Mouse (Mus musculus) cerebellum, adult 2 months (tissue): ENCODE data around the gene Nox1.

Source experiments
- CTCF ChIP-seq: fragments of 200-500 bp; IDR thresholded peaks from 2 replicates; pipeline ENCODE4 v1.5.1; 2011; ENCODE audit warnings: low read depth, mild to moderate bottlenecking, control low read depth, low read length, moderate library complexity, borderline replicate concordance; ENCODE audit not compliant: insufficient read depth
- POLR2A ChIP-seq: fragments of 200-500 bp; IDR thresholded peaks from 2 replicates; pipeline ENCODE4 v1.6.1; 2011; ENCODE audit warnings: low read length, control low read depth, borderline replicate concordance; ENCODE audit not compliant: insufficient read depth

DNA sequence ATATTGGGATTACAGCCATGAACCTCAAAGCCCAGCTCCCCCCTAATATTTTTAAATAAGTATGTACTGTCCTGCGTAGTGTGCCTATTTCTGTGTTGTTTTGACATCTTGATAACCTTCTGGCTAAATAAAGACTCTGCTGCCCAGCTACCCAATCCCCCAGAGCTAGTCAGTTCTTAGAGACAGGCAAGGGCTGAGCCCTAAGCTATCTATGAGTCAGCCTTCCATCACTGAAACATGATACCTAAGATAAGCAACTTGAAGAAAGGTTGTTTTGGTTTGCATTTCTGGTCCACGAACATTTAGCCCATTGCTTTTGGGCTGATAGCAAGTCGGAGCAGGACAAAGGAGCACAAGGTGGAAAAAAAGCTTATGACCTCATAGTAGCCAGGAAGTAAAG is 1.1 kb downstream of the Nox1 start:
- TF ChIP-seq POLR2A (no peak), CTCF (no peak)
